Mouse (Mus musculus) liver, embryonic 16.5 days (tissue): ENCODE data around the gene Trex1. TPM values are rescaled to one million over a fixed set of nuclear protein-coding genes. Genes with fewer than 3 reads are reported as not detected.

ENCODE experiments used
- ATAC-seq: fragments of 200-750 bp; cut with Nextera tagmentation; 2 replicates; pipeline ENCODE4 v1.8.0; 2017; ENCODE audit warnings: low read depth, mild to moderate bottlenecking, moderate number of reproducible peaks, moderate library complexity
- H3K27ac ChIP-seq: fragments of 300-500 bp; sonication (generic); 2 replicates; pipeline ENCODE4 v1.5.1; 2014; ENCODE audit warnings: mild to moderate bottlenecking, low read length
- H3K27me3 ChIP-seq: fragments of 300-500 bp; sonication (generic); 2 replicates; pipeline ENCODE4 v1.6.1; 2014; ENCODE audit warnings: low read depth, low read length, mixed read lengths; ENCODE audit not compliant: control insufficient read depth, insufficient read depth
- H3K36me3 ChIP-seq: fragments of 300-500 bp; sonication (generic); 2 replicates; pipeline ENCODE4 v1.6.1; 2014; ENCODE audit warnings: mild to moderate bottlenecking; ENCODE audit not compliant: control insufficient read depth, insufficient read depth
- H3K4me1 ChIP-seq: fragments of 300-500 bp; sonication (generic); 2 replicates; pipeline ENCODE4 v1.6.1; 2014; ENCODE audit warnings: low read depth, low read length, mixed read lengths; ENCODE audit not compliant: control insufficient read depth
- H3K4me2 ChIP-seq: fragments of 300-500 bp; sonication (generic); 2 replicates; pipeline ENCODE4 v1.6.1; 2014; ENCODE audit warnings: low read depth, low read length, mixed read lengths
- H3K4me3 ChIP-seq: fragments of 300-500 bp; sonication (generic); 2 replicates; pipeline ENCODE4 v1.5.1; 2014; ENCODE audit warnings: low read depth, mild to moderate bottlenecking, low read length
- H3K9ac ChIP-seq: fragments of 300-500 bp; sonication (generic); 2 replicates; pipeline ENCODE4 v1.6.1; 2014; ENCODE audit warnings: low read depth, low read length
- H3K9me3 ChIP-seq: fragments of 300-500 bp; sonication (generic); replicated peaks from 2 replicates; pipeline ENCODE4 v1.6.1; 2016; ENCODE audit warnings: low read length; ENCODE audit not compliant: control insufficient read depth
- WGBS: fragments of 180-500 bp; shearing (Covaris S2); extraction: QIAGEN DNeasy Blood & Tissue Kit; methylation state at CpG from one replicate; pipeline ENCODE4 v1.1.7; 2014; ENCODE audit not compliant: insufficient replicate concordance; 5-methylcytosine and 5-hydroxymethylcytosine counted together
- polyA plus RNA-seq: library from polyadenylated mRNA; unstranded; fragments of >200 nt; fragmentation: Nextera tagmentation; extraction: Ambion mirVana; gene quantifications from 2 replicates; pipeline ENCODE4 v1.2.1, GENCODE M21; 2015

The Trex1 gene
- polyA plus RNA-seq, 1 experiment from 2014 or later, result 7.4 TPM

- peaks cover 35% of the 10 kb centered on the region for H3K27me3 ChIP-seq
- no peak overlapping the region for H3K27ac ChIP-seq
- H3K4me2 ChIP-seq, result no peak overlapping the region
- no peak overlapping the region for H3K9ac ChIP-seq
- H3K36me3 ChIP-seq, result no peaks in the 10 kb centered on the region
- H3K9me3 ChIP-seq, result no peaks in the 10 kb centered on the region
- peaks cover 3% of the 10 kb centered on the region for H3K4me1 ChIP-seq
- no peak overlapping the region for H3K4me3 ChIP-seq
- 59% methylated on average over 6 of the region's 6 CpGs for WGBS
- peak; percentile 52 for ATAC-seq
These were observed 39.4 kb upstream of the Trex1 start for GRCm38 (mm10) chr9:109098969-109099368.

- Histone ChIP-seq H3K36me3 (no peaks in the 10 kb centered on the region), H3K4me1 (peaks cover 3% of the 10 kb centered on the region), H3K27me3 (peaks cover 37% of the 10 kb centered on the region), H3K9ac (no peak overlapping the region), H3K4me2 (no peak overlapping the region), H3K9me3 (no peaks in the 10 kb centered on the region), H3K27ac (peak overlapping the region; percentile 81), H3K4me3 (no peak overlapping the region)
- WGBS, result 65% methylated on average over 8 of the region's 8 CpGs
- no peak for ATAC-seq
These were observed 38.8 kb upstream of the Trex1 start for GRCm38 (mm10) chr9:109098366-109098765.

- Histone ChIP-seq H3K4me1 (peaks cover 3% of the 10 kb centered on the region), H3K27ac (peak overlapping the region; percentile 81), H3K9ac (peak overlapping the region; percentile 18; the same call in 1 of the 2 replicates), H3K36me3 (no peaks in the 10 kb centered on the region), H3K27me3 (peaks cover 37% of the 10 kb centered on the region), H3K4me3 (no peak overlapping the region; the same call in 1 of the 2 replicates), H3K4me2 (peak overlapping the region; percentile 62; the same call in 1 of the 2 replicates), H3K9me3 (no peaks in the 10 kb centered on the region)
- ATAC-seq, result no peak
- WGBS, result 47% methylated on average over 5 of the region's 5 CpGs
These were observed 38.3 kb upstream of the Trex1 start for GRCm38 (mm10) chr9:109097831-109098230.

GRCm38 (mm10) chr9:109097291-109097690, 37.8 kb upstream of the Trex1 start:
- WGBS, result 50% methylated on average over 6 of the region's 6 CpGs
- peak overlapping the region; percentile 81 for H3K27ac ChIP-seq
- no peak overlapping the region for H3K9ac ChIP-seq
- H3K36me3 ChIP-seq, result no peaks in the 10 kb centered on the region
- peaks cover 37% of the 10 kb centered on the region for H3K27me3 ChIP-seq
- ATAC-seq, result no peak
- peaks cover 3% of the 10 kb centered on the region for H3K4me1 ChIP-seq
- peak overlapping the region; percentile 59 for H3K4me3 ChIP-seq
- peak overlapping the region; percentile 62 for H3K4me2 ChIP-seq
- no peaks in the 10 kb centered on the region for H3K9me3 ChIP-seq

- Histone ChIP-seq H3K9me3 (no peaks in the 10 kb centered on the region), H3K9ac (no peak overlapping the region), H3K27ac (peak overlapping the region; percentile 81), H3K4me3 (peak overlapping the region; percentile 59), H3K27me3 (peaks cover 37% of the 10 kb centered on the region), H3K36me3 (no peaks in the 10 kb centered on the region), H3K4me2 (peak overlapping the region; percentile 62), H3K4me1 (peaks cover 3% of the 10 kb centered on the region)
- no peak for ATAC-seq
- 45% methylated on average over 6 of the region's 6 CpGs for WGBS
These were observed 37.3 kb upstream of the Trex1 start for GRCm38 (mm10) chr9:109096856-109097255.

GRCm38 (mm10) chr9:109096251-109096661, 36.7 kb upstream of the Trex1 start:
- H3K9ac ChIP-seq, result peak overlapping the region; percentile 30
- H3K4me1 ChIP-seq, result peaks cover 3% of the 10 kb centered on the region
- peak overlapping the region; percentile 59 for H3K4me3 ChIP-seq
- H3K36me3 ChIP-seq, result no peaks in the 10 kb centered on the region; the same call in 1 of the 2 replicates
- no peaks in the 10 kb centered on the region for H3K9me3 ChIP-seq
- peaks cover 37% of the 10 kb centered on the region for H3K27me3 ChIP-seq
- no peak for ATAC-seq
- peak overlapping the region; percentile 81 for H3K27ac ChIP-seq
- H3K4me2 ChIP-seq, result peak overlapping the region; percentile 62
- 56% methylated on average over 9 of the region's 9 CpGs for WGBS

- WGBS, result under 1% methylated on average over 79 of the region's 102 CpGs
- Histone ChIP-seq H3K4me1 (peaks cover 3% of the 10 kb centered on the region), H3K9me3 (no peaks in the 10 kb centered on the region), H3K4me3 (peak within 1 kb of the TSS; percentile 59), H3K4me2 (peak within 1 kb of the TSS; percentile 62), H3K27ac (peak within 1 kb of the TSS; percentile 81), H3K27me3 (peaks cover 37% of the 10 kb centered on the region), H3K9ac (peak within 1 kb of the TSS; percentile 58), H3K36me3 (no peaks in the 10 kb centered on the region; the same call in 1 of the 2 replicates)
- peak; percentile 28 for ATAC-seq
These were observed 35.8 kb upstream of the Trex1 start, which contains the start of gene Plxnb1 for GRCm38 (mm10) chr9:109095137-109095982. Gene Plxnb1 (plus strand): TSS chr9:109095389.

GRCm38 (mm10) chr9:109094553-109095136, 35.1 kb upstream of the Trex1 start:
- no peaks in the 10 kb centered on the region for H3K9me3 ChIP-seq
- peaks cover 3% of the 10 kb centered on the region for H3K4me1 ChIP-seq
- H3K9ac ChIP-seq, result peak overlapping the region; percentile 58
- H3K36me3 ChIP-seq, result no peaks in the 10 kb centered on the region; the same call in 1 of the 2 replicates
- peaks cover 37% of the 10 kb centered on the region for H3K27me3 ChIP-seq
- H3K4me2 ChIP-seq, result peak overlapping the region; percentile 62
- H3K27ac ChIP-seq, result peak overlapping the region; percentile 81
- peak overlapping the region; percentile 59 for H3K4me3 ChIP-seq
- peak; percentile 68 for ATAC-seq
- 4% methylated on average over 21 of the region's 21 CpGs for WGBS
